Mouse (Mus musculus): Measurements from ENCODE around the gene Idua. TPM values are rescaled to one million over a fixed set of nuclear protein-coding genes. Genes with fewer than 3 reads are reported as not detected.

The Idua gene
- polyA plus RNA-seq, 1 experiment from 2014 or later, result 5.8 TPM

DNA sequence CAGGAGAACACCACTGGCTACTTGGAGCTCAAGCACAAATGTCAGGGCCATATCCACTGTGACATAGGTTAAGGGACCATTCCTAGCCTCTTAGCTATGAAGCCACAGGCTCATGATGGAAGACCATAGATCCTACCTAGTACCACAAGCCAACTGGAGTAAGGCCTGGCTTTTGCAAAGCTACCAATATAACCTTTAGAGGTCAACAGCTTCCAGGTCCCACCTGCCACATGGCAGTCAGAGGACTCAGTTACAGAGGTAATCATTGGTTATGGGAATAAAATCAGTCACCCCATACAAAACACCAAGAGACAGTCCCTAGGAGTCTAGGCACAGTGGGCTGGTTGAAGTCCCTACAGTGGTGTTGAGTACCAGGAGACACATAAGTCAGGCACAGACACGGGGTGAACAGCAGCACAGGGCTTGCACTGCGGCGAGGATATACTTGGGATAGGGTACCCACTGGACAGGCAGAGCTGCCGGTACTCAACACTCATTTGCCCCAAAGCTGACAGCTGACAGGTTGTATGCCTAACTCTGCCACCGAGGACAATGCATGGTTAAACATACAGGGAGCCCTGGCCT is 8.9 kb upstream of the Idua start:
- Histone ChIP-seq H3K4me2 (ENCODE audit: low read depth, low read length) (no peak overlapping the region), H3K9me3 (replicated peaks; ENCODE audit: control insufficient read depth, low read length) (no peaks in the 10 kb centered on the region), H3K4me1 (ENCODE audit: control insufficient read depth, low read depth, low read length) (no peaks in the 10 kb centered on the region), H3K27ac (ENCODE audit: low read length) (no peak overlapping the region), H3K9ac (ENCODE audit: low read depth, low read length) (no peak overlapping the region), H3K4me3 (ENCODE audit: low read depth, low read length) (no peak overlapping the region), H3K27me3 (ENCODE audit: control insufficient read depth, insufficient read depth, low read depth, low read length) (no peaks in the 10 kb centered on the region), H3K36me3 (ENCODE audit: control insufficient read depth, insufficient read depth) (peaks cover 21% of the 10 kb centered on the region)
- no peak for ATAC-seq (ENCODE audit: low read depth)
- 70% methylated on average over 5 of the region's 5 CpGs for WGBS (ENCODE audit: insufficient replicate concordance)

DNA sequence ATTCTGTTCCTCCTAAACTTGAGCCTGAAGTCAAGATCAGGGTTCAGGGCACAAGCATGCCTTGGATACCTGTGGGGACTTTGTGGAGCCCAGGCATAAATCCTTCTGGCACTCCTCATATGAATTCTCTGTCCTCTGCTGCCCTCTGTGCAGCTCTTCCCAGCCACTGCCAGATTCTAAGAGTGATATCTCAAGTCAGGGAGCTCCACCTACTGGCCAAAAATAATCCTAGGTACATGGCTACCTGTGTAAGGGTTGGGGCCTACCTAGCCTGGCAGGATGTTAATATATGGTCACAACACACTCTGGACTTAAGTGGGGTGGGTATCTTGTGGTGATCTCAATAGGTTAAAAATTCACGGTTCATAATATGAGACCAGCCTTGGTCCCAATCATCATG is 8.3 kb upstream of the Idua start:
- H3K4me3 ChIP-seq (ENCODE audit: low read depth, low read length), result no peak overlapping the region
- WGBS (ENCODE audit: insufficient replicate concordance), result 55% methylated on average over 1 of the region's 1 CpGs
- no peak overlapping the region for H3K27ac ChIP-seq (ENCODE audit: low read length)
- H3K4me2 ChIP-seq (ENCODE audit: low read depth, low read length), result no peak overlapping the region
- no peak overlapping the region for H3K9ac ChIP-seq (ENCODE audit: low read depth, low read length)
- H3K27me3 ChIP-seq (ENCODE audit: control insufficient read depth, insufficient read depth, low read depth, low read length), result no peaks in the 10 kb centered on the region
- ATAC-seq (ENCODE audit: low read depth), result peak; percentile 64
- H3K9me3 ChIP-seq (replicated peaks; ENCODE audit: control insufficient read depth, low read length), result no peaks in the 10 kb centered on the region
- no peaks in the 10 kb centered on the region for H3K4me1 ChIP-seq (ENCODE audit: control insufficient read depth, low read depth, low read length)
- H3K36me3 ChIP-seq (ENCODE audit: control insufficient read depth, insufficient read depth), result peaks cover 21% of the 10 kb centered on the region

DNA sequence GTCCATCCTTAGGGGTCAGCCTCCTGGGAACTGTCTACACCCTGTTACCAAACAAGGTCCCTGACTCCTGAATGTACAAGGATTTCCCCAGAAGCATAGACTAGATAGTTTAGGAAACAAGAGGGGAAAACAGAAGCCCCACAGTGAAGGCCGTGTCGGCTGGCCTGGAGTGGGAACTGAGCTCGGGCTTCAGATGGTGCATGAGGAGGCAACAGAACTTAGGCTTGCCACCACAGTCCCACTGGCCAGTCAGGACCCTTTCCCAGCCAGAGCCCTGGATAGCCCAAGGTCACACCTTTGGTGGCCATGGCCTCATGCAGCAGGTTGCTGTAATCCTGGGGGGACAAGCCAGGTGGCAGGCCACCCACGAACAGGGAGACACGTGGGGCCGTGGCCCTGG is 6.8 kb upstream of the Idua start:
- WGBS (ENCODE audit: insufficient replicate concordance), result 76% methylated on average over 6 of the region's 6 CpGs
- H3K27me3 ChIP-seq (ENCODE audit: control insufficient read depth, insufficient read depth, low read depth, low read length), result no peaks in the 10 kb centered on the region
- no peak for ATAC-seq (ENCODE audit: low read depth)
- no peaks in the 10 kb centered on the region; the same call in none of the 2 replicates for H3K4me1 ChIP-seq (ENCODE audit: control insufficient read depth, low read depth, low read length)
- no peak overlapping the region for H3K27ac ChIP-seq (ENCODE audit: low read length)
- no peak overlapping the region for H3K4me3 ChIP-seq (ENCODE audit: low read depth, low read length)
- peaks cover 21% of the 10 kb centered on the region for H3K36me3 ChIP-seq (ENCODE audit: control insufficient read depth, insufficient read depth)
- no peak overlapping the region for H3K9ac ChIP-seq (ENCODE audit: low read depth, low read length)
- H3K9me3 ChIP-seq (replicated peaks; ENCODE audit: control insufficient read depth, low read length), result no peaks in the 10 kb centered on the region
- no peak overlapping the region for H3K4me2 ChIP-seq (ENCODE audit: low read depth, low read length)

DNA sequence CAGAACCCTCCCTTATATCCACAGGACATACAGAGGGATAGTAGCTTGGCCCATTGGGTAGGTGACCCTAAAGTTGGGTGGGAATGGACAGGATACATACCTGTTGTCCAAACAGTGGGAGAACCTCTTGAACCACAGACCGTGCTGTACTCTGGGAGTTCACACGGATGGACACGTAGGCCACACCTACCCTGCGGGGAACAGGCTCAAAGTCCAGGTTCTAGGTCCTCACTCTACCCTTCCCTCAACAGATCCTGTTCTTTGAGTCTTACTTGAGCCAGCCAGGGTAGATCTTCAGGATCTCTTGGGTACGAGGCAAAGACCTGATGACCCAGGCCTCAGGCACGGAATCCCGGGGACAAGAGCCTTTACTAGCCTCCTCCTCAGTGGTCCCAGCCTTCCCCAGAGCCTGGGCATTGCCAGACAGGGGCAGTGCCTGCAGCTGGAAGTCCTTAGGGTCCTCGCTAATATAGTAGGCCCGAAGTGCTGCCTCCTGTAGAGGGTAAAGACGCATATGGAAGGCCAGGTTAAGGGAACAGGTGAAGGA is 5.6 kb upstream of the Idua start:
- no peaks in the 10 kb centered on the region for H3K9me3 ChIP-seq (replicated peaks; ENCODE audit: control insufficient read depth, low read length)
- no peaks in the 10 kb centered on the region for H3K27me3 ChIP-seq (ENCODE audit: control insufficient read depth, insufficient read depth, low read depth, low read length)
- H3K4me3 ChIP-seq (ENCODE audit: low read depth, low read length), result no peak overlapping the region
- WGBS (ENCODE audit: insufficient replicate concordance), result 83% methylated on average over 10 of the region's 10 CpGs
- ATAC-seq (ENCODE audit: low read depth), result no peak
- peaks cover 21% of the 10 kb centered on the region for H3K36me3 ChIP-seq (ENCODE audit: control insufficient read depth, insufficient read depth)
- peaks cover 6% of the 10 kb centered on the region for H3K4me1 ChIP-seq (ENCODE audit: control insufficient read depth, low read depth, low read length)
- H3K27ac ChIP-seq (ENCODE audit: low read length), result no peak overlapping the region
- H3K4me2 ChIP-seq (ENCODE audit: low read depth, low read length), result no peak overlapping the region
- H3K9ac ChIP-seq (ENCODE audit: low read depth, low read length), result no peak overlapping the region

DNA sequence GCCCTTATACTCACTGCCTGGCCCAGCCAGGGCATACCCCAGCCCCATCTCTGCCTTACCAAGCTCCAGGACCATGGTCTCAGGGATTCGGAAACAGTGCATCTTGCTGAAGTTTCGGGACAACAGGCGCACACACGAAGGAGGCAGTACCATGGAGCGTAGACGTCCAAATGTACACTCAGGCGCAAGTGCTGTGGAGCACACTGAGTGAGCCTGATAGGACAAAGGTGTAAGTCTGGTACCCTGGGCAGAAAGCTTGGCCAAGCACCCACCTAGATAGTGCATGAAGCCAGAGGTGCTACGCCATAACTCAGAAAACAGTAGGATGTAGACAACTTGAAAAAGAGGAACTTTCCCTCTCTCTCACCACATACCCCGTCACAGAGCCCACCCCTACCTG is 4.8 kb upstream of the Idua start:
- Histone ChIP-seq H3K36me3 (ENCODE audit: control insufficient read depth, insufficient read depth) (peaks cover 21% of the 10 kb centered on the region), H3K4me1 (ENCODE audit: control insufficient read depth, low read depth, low read length) (peaks cover 12% of the 10 kb centered on the region), H3K27ac (ENCODE audit: low read length) (no peak overlapping the region), H3K27me3 (ENCODE audit: control insufficient read depth, insufficient read depth, low read depth, low read length) (no peaks in the 10 kb centered on the region), H3K9ac (ENCODE audit: low read depth, low read length) (no peak overlapping the region), H3K4me2 (ENCODE audit: low read depth, low read length) (no peak overlapping the region), H3K9me3 (replicated peaks; ENCODE audit: control insufficient read depth, low read length) (no peaks in the 10 kb centered on the region), H3K4me3 (ENCODE audit: low read depth, low read length) (no peak overlapping the region)
- ATAC-seq (ENCODE audit: low read depth), result no peak
- WGBS (ENCODE audit: insufficient replicate concordance), result 86% methylated on average over 9 of the region's 9 CpGs

DNA sequence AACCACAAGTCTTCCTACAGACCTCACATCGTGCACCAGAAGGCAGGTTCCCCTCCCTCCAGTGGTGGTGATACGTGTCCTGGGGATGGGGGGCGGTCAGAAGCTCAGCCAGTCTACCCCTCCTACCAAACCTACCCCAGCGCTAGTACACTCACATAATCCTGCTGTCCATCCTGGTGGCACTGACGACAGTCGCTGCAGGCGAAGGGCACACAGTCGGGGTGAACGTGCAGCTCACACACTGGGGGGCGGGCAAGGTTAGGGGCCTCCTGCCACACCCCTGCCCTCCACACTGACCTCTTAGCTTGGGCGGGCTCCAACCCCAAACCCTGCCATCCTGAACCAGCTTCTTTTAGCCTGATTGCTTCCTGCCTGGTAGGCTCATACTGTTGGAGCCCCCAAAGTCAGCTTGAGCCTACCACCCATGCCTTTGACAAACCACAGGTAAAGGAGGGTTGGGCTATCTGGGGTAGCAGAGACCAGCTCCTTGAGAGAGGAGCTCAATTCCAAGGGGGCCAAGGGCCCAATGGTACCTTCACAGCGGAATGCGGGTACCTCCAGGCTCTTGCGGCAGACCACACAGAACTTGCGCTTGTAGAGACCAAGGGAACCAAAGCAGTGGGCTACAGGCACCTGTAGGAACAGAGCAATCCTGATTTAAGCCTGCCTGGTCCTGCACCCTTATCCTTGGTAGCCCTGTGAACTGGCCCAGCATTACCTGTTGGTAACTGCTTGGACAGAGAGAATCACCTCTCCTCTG is 4.1 kb upstream of the Idua start:
- Histone ChIP-seq H3K27ac (ENCODE audit: low read length) (no peak overlapping the region), H3K4me3 (ENCODE audit: low read depth, low read length) (no peak overlapping the region), H3K27me3 (ENCODE audit: control insufficient read depth, insufficient read depth, low read depth, low read length) (no peaks in the 10 kb centered on the region), H3K4me1 (ENCODE audit: control insufficient read depth, low read depth, low read length) (peaks cover 15% of the 10 kb centered on the region), H3K4me2 (ENCODE audit: low read depth, low read length) (no peak overlapping the region), H3K9me3 (replicated peaks; ENCODE audit: control insufficient read depth, low read length) (no peaks in the 10 kb centered on the region), H3K36me3 (ENCODE audit: control insufficient read depth, insufficient read depth) (peaks cover 21% of the 10 kb centered on the region), H3K9ac (ENCODE audit: low read depth, low read length) (no peak overlapping the region)
- no peak for ATAC-seq (ENCODE audit: low read depth)
- WGBS (ENCODE audit: insufficient replicate concordance), result 88% methylated on average over 15 of the region's 15 CpGs

DNA sequence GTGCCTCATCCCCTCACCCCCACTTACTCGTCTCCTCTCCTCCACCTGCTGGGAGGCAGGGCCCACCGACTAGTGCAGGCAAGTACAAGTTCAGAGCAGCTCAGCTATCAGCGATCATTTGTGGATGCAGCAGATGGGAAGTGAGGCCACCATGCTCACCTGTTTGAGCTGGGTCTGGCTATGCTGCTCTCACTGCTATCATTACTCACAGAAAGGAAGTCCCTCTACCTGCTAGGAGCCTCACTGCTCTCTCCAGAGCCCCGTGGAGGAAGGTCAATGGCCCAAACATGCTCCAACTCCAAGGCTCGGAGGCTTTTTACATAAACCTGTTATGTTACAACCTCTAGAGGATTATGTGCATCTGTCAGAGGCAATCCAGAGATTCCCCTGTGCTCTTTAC is 2.7 kb upstream of the Idua start:
- Histone ChIP-seq H3K4me2 (ENCODE audit: low read depth, low read length) (no peak overlapping the region), H3K9ac (ENCODE audit: low read depth, low read length) (no peak overlapping the region), H3K27me3 (ENCODE audit: control insufficient read depth, insufficient read depth, low read depth, low read length) (no peaks in the 10 kb centered on the region), H3K9me3 (replicated peaks; ENCODE audit: control insufficient read depth, low read length) (no peaks in the 10 kb centered on the region), H3K27ac (ENCODE audit: low read length) (no peak overlapping the region), H3K4me1 (ENCODE audit: control insufficient read depth, low read depth, low read length) (peaks cover 17% of the 10 kb centered on the region), H3K4me3 (ENCODE audit: low read depth, low read length) (no peak overlapping the region), H3K36me3 (ENCODE audit: control insufficient read depth, insufficient read depth) (peaks cover 19% of the 10 kb centered on the region)
- ATAC-seq (ENCODE audit: low read depth), result no peak
- WGBS (ENCODE audit: insufficient replicate concordance), result 60% methylated on average over 5 of the region's 5 CpGs

DNA sequence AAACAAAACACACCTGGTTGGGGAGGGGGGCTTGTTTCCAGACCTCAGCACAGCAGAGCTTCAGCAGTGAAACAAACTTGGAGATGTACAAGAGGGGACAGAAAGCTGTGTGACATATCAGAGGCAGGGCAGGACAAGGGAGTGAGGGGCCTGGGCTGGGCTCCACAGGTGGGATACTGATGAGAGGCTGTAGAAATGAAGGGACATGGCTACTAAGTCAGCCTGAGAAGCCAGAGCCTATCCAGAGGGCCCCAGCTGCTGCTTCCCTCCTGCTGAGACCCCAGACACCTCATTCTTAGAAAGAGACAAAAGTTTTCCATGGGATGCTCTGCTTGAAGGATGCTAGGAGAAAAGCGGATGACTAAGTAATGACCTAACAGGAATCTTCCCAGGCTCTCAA is 1.5 kb upstream of the Idua start:
- WGBS (ENCODE audit: insufficient replicate concordance), result 75% methylated on average over 1 of the region's 1 CpGs
- Histone ChIP-seq H3K9ac (ENCODE audit: low read depth, low read length) (no peak overlapping the region), H3K27me3 (ENCODE audit: control insufficient read depth, insufficient read depth, low read depth, low read length) (no peaks in the 10 kb centered on the region), H3K36me3 (ENCODE audit: control insufficient read depth, insufficient read depth) (peaks cover 14% of the 10 kb centered on the region), H3K9me3 (replicated peaks; ENCODE audit: control insufficient read depth, low read length) (no peaks in the 10 kb centered on the region), H3K4me1 (ENCODE audit: control insufficient read depth, low read depth, low read length) (peaks cover 17% of the 10 kb centered on the region), H3K4me3 (ENCODE audit: low read depth, low read length) (no peak overlapping the region), H3K4me2 (ENCODE audit: low read depth, low read length) (no peak overlapping the region), H3K27ac (ENCODE audit: low read length) (no peak overlapping the region)
- ATAC-seq (ENCODE audit: low read depth), result no peak

DNA sequence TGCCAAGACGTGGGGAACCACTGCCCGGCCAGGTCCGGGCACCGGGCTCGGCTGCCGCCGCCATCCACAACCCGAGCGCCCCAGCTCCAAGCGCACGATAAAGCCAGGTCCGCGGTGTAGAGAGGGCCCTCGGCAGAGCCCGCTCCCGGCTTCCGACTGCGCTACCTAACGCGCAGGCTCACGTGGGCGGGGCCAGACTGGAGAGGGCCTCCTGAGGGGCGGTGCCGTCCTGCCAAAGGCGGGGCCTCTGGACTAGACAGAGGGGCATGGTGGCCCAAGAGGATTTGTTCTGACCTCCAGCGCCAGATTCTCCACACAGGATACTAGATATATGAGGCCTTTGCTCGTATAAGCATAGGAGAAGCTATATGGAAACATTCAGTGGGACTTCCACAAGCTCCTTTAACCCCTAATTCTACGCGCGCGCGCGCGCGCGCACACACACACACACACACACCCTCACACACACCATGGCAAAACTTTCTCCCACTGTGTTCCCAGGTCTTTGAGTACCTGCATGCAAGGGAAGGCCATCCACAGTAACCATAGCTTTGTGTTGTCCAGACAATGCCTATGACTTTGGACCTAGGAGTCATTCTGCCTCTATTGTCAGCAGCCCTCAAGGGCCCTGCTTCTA is 619 bp downstream of the Idua start:
- Histone ChIP-seq H3K27me3 (ENCODE audit: control insufficient read depth, insufficient read depth, low read depth, low read length) (no peaks in the 10 kb centered on the region; the same call in 1 of the 2 replicates), H3K27ac (ENCODE audit: low read length) (peak overlapping the region; percentile 77), H3K4me1 (ENCODE audit: control insufficient read depth, low read depth, low read length) (peaks cover 17% of the 10 kb centered on the region), H3K4me2 (ENCODE audit: low read depth, low read length) (peak overlapping the region; percentile 94), H3K9me3 (replicated peaks; ENCODE audit: control insufficient read depth, low read length) (no peaks in the 10 kb centered on the region), H3K36me3 (ENCODE audit: control insufficient read depth, insufficient read depth) (peaks cover under 1% of the 10 kb centered on the region; the same call in 1 of the 2 replicates), H3K9ac (ENCODE audit: low read depth, low read length) (peak overlapping the region; percentile 91), H3K4me3 (ENCODE audit: low read depth, low read length) (peak overlapping the region; percentile 86)
- peak; percentile 99 for ATAC-seq (ENCODE audit: low read depth)
- 16% methylated on average over 36 of the region's 36 CpGs for WGBS (ENCODE audit: insufficient replicate concordance)
